Mouse (Mus musculus): ENCODE results near the gene Fap.
A peak's percentile ranks its signal among the peaks of the same experiment; 100 is the strongest.

Gene Fap

DNA sequence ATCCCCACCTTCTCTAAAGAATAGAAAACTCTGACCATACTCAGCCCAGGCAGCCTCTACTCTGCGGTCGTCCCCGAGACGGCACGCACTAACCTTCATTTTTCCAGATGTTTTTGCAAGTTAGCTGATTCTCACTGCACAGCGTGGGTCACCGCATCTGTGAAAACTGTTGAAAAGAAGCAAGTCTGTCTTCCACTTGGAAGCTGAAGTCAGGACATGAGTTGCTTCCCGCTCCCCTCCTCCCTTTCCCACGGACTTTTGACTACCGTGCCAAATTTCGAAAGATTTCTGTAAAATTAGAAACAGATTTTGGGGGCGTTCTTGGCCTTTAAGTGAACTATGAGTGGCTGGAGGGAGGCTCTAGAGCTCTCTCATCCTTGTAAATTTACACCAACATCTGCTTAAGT, at the start of gene Fap:
TSS of gene Fap (minus strand) at position 323 of the 407 bp plus-strand sequence.
- peak in 1 of 2 experiments; percentile 29 for DNase-seq (ENCODE audit: low spot score in 2 of 2)

DNA sequence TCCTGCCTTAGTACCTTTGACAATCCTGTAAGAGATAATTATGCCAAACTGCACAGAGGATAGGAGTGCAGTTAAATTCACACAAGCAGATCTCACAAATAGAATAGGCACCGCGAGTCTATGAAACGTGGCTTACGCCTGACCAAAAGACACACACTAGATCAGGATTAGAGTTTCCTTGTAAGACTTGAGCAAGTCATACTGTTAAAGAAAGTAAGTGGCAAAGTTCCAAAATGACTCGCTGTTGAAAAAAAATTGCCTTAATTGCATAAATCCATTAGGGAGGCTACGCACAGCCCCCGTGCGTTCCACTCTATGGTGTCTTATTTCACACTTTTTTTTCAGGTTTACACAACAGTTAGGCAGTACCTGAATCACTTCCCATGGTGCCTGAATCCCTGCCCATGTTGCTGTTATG, 49.2 kb upstream of the Fap start:
- DNase-seq (ENCODE audit: low spot score in 2 of 2): peak; percentile 8 to 21

DNA sequence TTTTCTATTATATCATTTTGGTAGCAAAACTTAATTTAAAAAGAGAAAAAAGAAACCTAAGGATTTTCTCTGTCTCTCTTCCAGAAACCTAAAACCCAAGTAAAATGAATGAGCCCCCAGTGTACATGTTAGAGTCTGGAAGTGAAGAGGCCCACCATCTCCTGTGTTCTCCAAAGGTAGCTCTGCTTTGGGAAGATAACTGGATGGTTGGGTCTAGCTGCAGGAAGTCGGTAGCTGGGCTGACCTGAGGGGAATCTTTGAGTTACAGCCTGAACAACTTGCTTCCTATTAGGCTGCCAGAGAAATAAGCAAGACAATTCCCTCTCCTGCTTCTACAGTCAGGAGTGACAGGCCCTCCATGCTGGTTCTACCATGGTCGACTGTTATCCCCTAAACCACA, 45.8 kb upstream of the Fap start:
- DNase-seq (ENCODE audit: low spot score in 2 of 2): no peak

DNA sequence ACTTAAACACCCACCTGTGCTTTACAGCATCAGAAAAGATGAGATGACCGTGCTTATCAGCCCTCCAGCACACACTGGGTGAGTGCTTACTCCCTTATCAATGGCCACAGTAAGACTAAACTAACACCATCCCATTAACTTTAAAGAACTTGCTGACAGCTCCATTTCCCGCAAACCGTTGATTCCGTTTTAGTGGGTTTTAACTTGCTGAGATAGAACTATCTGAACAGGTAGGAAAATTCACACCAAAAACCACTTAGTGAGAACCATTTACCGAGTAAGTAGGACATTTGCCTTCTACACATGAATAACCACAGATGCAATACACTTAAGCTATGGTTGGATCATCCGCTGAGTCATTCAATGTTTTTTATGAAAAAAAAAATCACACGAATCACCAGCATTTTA, 45.1 kb upstream of the Fap start:
- no peak for DNase-seq (ENCODE audit: low spot score in 2 of 2)

DNA sequence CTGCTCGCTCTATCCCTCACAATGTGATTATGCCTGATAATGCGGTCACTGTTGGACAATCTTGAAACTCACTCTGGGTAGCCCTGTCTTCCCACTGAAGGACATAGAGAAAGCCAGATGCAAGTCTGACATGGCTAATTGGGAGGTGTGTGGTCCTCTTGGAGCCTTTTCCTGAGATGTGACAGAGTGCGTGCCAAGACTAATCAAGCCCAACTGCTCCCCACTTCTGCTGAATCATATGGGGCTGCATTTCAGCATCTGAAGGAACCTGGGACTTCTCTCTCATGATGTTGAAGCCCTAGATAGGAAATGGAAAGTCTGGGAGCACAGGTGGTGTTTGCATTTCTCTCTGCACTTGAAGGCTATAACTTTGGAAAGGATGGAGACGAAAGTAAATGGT, 39.3 kb upstream of the Fap start:
- no peak for DNase-seq (ENCODE audit: low spot score in 2 of 2)

DNA sequence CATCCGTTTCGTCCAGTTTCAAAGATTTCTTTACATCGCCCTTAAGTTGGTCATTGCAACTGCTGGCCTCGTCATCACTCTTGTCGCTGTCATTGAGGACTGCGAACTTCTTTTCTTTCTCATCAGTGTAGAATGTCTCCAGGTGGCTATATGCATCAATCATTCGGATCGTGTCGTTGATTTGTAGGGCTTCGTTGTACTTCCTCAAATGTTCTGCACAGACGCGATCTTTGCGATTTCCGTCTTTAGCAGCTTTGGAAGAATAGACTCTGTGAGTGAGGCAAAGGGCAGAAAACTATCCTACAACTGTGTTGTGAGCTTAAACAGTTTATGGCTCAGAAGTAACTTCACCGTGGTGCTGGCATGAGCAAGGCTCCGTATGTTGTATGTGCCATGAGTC, 32.3 kb upstream of the Fap start:
- no peak for DNase-seq (ENCODE audit: low spot score in 2 of 2)

DNA sequence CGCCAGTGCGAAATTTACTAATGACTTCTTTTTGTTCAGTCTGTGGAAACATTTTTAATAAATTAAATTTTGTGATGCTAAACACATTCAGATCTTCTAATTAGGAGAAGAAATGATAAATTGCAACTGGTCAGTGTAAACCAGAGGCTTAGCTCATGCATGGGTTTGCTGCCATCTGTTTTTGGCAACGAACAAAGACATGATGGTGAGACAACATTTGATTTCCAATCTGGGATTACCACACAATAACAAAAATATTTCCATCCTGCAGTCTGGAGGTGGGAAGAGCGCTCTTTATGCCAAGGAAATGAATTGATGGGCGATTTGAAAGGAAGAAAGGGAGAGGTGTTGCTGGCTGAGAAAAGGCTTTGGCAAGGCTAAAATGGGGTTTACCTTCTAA, 29.7 kb upstream of the Fap start:
- DNase-seq (ENCODE audit: low spot score in 2 of 2): no peak

DNA sequence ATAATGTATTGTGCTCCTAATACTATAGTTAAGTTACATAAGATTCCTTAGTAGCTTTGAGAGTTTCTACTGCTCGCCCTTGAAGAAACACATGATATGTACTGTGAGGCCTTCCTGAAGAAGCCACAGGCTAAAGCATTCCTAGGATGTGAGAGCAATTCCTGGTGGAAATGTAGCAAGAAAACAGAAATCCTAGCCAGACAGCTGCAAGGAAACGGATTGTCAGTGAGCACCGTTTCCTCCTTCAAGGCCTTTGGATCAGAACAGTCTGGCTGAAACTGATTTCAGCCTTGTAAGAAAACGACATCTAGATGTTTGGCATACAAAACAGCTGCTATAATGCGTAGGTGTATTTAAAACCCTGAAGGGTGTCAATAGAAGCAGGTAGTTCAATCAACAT, 22.7 kb upstream of the Fap start:
- no peak for DNase-seq (ENCODE audit: low spot score in 2 of 2)

DNA sequence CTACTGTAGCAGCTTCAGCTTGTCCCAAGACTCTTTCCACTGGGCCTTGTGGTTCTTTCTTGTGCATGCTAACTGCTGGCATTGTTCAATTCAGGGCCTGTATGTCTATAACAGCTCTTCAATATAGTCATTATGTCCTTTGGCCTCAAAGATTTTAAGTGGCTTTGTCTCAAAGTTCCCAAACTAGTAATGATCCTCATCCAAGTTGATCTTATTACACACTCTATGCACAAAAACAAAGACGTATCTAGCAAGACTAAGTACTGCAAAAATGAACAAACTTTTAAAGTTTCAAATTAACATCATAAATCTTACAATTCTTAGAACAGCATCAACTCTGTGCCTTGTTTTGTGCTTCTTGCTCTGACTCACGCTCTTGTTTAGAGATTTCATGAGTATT, 20.6 kb upstream of the Fap start:
- DNase-seq (ENCODE audit: low spot score in 2 of 2): no peak

DNA sequence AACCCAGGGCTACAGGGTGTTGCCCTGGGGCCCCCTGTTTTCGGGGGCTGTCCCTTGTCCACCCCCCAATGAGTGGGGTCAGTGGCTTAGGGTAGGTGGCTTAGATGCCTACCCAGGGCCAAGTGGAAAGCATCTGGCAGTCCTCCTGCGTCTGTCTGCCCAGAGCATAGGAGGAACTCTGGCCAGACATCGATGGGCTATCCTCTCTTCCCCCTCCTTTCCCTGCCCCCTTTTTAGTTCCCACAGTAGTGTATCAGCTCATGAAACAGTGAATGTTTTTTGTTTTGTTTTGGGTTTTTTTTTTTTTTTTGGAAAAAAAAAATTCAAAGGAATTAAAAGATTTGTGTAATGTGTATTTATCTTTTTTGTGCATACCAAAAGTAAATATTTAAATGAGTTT, 17.7 kb upstream of the Fap start:
- no peak for DNase-seq (ENCODE audit: low spot score in 2 of 2)

DNA sequence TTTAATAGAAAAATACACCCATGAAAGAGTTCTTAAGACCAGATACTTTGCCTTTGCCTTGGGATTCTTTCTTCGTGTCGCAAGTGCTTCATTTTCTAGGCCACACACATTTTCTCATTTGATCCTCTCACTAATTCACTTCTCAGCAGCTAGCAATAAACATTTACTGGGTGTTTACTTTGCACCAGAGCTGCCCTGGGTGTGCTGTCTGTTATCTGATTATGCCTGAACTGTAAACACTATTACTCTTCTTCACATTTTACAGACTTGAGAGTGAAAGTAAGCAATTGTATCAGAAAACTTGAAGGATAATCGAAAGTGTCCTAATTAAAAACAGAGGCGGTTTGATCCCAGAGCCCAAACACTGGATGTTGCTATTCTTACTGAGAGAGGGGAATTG, 15.5 kb upstream of the Fap start:
- DNase-seq (ENCODE audit: low spot score in 2 of 2): no peak

DNA sequence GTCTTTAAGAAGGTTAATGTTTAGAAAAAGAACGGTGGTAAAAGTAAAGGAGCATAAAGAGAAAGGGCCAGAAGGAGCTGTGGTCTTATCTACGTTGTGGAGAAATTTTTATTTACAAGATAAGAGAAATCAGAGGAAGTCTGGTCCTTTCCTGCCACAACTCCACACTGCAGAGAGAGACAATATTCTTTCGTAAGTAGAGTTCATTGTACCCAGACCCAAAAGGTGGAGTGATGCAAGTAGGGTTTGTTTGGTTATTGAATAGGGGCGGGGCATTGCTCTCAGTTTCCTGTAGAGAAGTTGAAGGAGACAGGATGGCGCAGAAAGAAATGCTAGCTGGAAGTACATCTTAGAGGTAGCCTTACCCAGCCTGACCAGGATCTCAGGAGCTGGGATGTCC, 11.9 kb upstream of the Fap start:
- no peak for DNase-seq (ENCODE audit: low spot score in 2 of 2)

DNA sequence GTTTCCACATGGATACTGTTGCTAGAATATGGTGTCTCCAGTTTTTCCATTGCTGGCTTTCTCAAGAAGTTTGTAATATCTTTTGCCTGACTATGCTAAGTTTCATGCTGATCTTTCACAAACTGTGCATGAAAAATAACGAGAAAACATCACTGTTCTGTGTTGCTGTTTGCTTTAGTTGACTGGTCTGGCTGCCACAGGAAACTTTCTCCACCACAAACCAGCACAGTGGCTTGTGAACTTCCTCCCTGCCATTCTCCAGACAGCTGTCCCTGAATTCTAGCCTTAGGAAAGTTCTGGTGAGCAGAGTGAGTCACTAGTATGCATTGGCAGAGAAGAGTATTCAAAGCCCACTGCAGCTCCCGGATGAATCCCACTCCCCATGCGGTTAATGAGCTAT, 1.1 kb upstream of the Fap start:
- no peak for DNase-seq (ENCODE audit: low spot score in 2 of 2)

DNA sequence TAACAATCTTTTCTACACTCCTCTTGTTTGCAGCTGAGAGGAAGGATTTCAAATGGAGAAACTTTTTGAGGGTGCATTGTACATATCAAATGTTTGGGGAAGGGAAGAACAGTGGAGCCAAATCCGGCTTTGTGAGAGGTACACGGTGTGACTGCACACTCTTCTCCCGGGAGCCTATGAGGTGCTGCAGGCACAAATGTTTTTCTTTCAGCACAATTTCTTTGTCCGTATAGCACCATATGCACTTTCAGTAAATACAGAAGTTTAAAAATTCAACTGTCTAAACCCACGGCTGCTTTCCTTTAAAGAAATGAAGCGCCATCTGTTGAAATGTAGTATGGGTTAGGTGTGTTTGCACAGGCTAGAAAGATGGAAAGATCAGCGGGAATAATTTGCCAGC, 375 bp upstream of the Fap start:
- peak; percentile 30 to 59 for DNase-seq (ENCODE audit: low spot score in 2 of 2)

DNA sequence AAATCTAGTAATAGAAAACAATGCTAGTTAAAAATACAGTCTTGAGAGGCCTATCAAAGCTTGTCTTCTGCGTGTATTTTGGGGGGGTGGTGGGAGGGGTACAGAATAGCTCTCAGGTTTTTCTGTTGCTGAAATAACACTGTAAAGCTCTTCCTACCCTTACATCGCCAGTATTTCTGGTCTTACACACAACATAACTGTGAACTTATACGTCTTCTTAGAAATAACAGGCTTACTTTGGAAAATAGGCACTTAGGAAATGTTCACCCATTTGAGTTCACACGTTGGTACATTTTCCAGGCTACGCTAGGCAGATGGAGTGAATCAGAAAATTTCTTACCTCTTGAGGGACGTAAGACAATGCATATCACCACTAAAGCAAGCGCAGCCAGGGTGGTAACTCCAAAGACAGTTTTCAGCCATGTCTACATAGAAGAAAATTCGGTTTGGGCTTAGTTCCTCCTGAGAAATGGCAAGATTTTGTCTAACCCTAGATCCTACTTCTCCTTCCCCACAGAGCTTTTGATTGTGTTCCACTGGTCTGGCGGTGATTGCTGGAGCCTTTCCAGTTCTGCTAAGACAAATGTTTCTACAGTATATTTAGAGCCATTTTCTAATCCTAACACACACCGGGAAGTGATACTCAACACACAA, 649 bp downstream of the Fap start:
- DNase-seq (ENCODE audit: low spot score in 2 of 2): peak in 1 of 2 experiments; percentile 39

DNA sequence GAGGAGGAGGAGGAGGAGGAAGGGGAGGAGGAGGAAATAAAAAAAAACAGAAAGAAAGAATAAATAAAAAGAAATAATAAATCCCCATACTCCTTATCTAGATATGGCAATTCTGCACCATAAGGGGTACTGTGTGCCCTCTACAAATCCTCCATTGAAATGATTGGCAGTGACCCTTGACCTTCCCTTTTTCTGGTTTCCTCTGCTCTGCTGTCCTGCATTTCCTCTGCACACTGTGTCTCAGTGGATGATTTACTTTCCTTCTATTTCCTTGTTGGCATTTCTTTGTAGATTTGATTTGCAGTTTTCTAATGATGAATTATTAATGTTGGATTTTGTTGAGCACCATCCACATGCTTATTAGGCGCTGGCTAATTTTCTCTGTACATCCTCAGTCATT, 9.2 kb downstream of the Fap start:
- no peak for DNase-seq (ENCODE audit: low spot score in 2 of 2)

DNA sequence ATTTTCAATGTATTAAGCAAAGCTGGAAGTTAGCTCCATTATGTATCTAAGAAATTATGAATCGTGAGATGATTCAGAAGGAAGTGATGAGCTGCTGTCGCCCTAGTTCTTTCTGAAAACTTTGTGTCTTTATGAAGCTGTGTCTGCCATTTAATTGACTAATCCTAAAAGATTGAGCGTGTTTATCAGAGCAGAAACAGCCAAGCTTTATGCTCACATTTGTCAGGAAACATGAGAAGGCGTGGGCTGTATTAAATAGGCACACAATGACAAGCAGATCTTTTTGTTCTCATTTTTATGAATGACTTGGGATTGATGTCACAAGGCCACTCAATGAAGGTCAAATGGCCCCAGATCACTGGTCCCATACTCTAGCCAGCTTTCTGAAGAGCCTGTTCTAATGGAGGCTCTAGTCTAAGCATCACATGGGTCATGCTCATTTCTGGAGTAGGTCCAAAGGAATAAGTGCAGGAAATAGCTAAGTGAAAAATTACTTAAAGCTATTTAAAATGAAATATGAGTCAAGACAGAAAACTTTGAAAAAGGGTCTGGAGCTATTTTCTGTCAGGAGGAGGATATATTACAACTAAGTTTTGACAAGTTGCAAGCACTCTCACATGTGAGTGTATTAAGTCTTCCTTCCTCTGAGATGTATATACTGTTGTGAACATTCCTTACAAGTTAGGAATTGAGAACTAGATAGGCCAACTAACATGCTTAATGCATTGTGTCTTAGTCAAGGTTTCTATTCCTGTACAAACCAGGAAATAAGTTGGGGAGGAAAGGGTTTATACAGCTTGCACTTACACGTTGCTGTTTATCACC, 11.0 kb downstream of the Fap start:
- no peak for DNase-seq (ENCODE audit: low spot score in 2 of 2)

DNA sequence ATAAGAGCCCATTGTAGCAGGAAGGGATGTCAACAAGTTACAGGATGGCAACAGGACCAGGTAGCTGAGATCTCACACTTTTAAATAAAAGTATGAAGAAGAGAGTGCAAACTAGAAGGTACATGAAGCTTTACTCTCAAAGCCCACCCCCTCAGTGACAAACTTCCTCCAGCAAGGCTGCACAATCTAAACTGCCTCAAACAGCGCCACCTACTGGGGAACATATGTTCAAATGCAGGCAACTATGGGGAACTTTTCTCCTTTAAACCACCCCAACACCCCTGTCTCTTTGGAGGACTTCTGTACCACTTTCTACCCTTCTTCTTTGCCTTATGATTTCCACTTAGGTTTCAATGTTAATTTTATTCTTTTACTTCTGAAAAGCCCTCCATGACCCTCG, 16.5 kb downstream of the Fap start:
- DNase-seq (ENCODE audit: low spot score in 2 of 2): no peak

DNA sequence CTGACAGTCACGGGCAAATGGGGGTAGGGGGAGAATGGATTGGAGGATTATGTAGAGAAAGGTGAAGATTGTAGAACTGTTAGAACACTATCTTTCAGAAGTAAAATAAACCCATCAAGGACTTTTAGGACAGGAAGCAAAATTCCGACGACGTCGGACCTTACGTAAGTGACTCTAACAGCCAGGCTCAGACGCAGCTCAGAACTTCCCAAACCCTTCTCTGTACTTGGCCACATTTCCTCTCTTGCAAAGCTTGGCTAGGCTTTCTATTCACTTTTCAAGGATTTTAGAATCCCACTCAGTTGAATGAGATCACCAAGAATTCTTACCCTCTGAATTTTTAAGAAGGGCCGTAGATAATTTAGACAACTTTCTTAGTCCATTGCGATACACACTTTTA, 17.5 kb downstream of the Fap start:
- DNase-seq (ENCODE audit: low spot score in 2 of 2): no peak

DNA sequence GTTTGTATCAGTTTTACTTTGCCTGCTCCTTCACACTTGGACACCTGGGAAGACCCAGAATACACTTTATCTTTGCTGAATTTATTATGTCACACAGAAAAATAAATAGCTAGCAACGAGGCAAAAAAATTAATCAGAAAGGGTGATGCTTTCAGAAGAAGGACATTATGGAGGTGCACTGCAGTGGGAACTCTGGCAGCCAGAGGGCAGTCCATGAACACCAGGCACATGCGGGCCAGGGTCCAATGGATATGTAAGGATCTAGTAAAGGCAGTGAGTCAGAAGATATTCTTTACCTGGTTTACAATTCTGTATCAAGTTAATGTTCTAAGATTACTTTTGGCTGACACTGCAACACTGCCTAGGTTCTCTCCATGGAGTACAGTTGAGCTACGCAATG, 24.2 kb downstream of the Fap start:
- DNase-seq (ENCODE audit: low spot score in 2 of 2): no peak

DNA sequence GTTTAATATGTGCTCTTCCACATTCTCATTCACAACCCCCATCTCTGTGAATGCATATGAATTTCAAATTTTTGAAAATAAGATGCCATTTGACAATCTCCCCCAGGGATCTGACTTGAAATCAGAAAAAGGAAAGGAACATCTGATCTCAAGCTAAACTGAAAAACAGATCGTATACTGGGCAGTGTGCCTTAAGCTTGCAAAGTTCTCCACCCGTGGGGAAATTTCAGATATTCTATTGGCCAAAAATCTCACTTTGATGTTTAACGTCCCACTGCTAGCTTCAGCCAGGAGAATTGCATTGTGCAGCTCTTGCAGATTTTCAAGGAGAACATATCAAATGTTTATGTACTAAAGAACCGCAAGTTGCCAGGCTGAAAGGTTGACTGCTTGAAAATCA, 24.7 kb downstream of the Fap start:
- DNase-seq (ENCODE audit: low spot score in 2 of 2): peak in 1 of 2 experiments; percentile 19

DNA sequence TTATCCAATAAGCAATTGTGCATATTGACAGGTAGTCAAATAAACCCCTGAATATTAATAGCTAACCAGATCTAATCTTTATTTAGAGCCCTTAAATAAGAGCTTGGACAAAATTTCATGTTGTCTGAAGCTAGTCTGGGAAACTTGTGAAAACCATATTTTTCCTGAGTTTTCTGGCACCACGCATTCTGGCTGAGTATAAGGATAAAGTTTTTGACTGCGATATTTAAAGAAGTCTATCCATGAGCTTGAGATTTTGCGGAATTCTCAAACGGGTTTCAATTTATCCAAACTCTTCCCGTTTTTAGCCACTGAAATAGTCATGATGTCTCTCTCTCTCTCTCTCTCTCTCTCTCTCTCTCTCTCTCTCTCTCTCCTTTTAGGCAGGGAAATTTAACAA, 25.8 kb downstream of the Fap start:
- peak in 1 of 2 experiments; percentile 43 for DNase-seq (ENCODE audit: low spot score in 2 of 2)

DNA sequence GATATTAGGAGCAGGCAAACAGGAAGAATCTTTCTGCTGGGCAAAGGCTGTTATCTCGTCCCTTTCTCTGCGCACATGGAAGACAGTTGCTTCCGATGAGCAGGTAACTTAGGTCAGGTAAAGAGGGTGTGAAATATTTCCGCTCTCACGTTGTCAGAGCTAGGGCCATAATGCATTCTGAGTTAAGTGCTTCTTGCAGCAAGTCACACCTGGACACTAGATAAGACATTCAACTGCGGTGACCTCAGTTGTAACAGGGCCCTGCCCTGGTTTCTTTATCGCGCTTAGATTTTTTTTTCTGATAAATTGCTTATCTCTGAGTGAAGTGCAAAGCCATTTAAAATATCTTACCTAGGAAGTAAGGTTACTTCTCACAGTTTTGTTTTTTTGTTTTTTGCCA, 38.4 kb downstream of the Fap start:
- DNase-seq (ENCODE audit: low spot score in 2 of 2): no peak

DNA sequence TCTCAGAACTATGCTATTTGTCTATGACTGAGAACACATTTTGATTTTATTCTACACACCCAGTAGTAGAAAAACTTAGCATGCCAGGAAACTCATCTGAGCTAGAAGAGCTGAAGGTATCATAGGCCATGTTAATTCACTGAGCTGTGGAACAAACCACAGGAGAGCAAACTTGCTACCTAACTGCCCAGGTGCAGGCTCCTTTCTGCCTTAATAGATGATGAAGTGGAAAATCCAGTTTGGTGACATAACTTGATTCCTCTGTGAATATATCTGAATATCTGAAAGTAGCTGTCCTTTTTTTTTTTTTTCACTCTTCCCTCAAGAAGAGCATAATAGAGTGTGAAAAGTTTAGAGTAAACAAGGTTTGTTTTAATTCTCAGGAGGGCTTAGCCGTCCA, 42.8 kb downstream of the Fap start:
- DNase-seq (ENCODE audit: low spot score in 2 of 2): no peak
